Mouse (Mus musculus) G1E (cell line): ENCODE results near the gene Stk4. TPM values are rescaled to one million over a fixed set of nuclear protein-coding genes. Genes with fewer than 3 reads are reported as not detected.

Source experiments
- ATAC-seq: 2 replicates; pipeline ENCODE4 v1.8.0; 2016; ENCODE audit warnings: mild to moderate bottlenecking; ENCODE audit not compliant: insufficient number of reproducible peaks, poor library complexity, low FRiP score, severe bottlenecking; ENCODE audit errors: extremely low read depth
- DNase-seq: peaks from one replicate; pipeline ENCODE4 v3.0.0; 2012; ENCODE audit warnings: low spot score
- H3K27me3 ChIP-seq: 2 replicates; pipeline ENCODE4 v1.6.1; 2012; ENCODE audit warnings: mild to moderate bottlenecking, low read length, inconsistent platforms; ENCODE audit not compliant: insufficient read depth
- H3K36me3 ChIP-seq: replicated peaks from 2 replicates; pipeline ENCODE3; 2012; ENCODE audit warnings: mild to moderate bottlenecking, inconsistent platforms
- H3K4me1 ChIP-seq: 2 replicates; pipeline ENCODE4 v1.6.1; 2012; ENCODE audit warnings: low read depth, low read length, inconsistent platforms, mixed read lengths; ENCODE audit not compliant: insufficient read depth
- H3K4me3 ChIP-seq: 2 replicates; pipeline ENCODE4 v1.5.1; 2012; ENCODE audit warnings: low read depth, mild to moderate bottlenecking, inconsistent platforms, low read length, moderate library complexity, mixed read lengths
- H3K9me3 ChIP-seq: replicated peaks from 2 replicates; pipeline ENCODE4 v1.6.1; 2012; ENCODE audit warnings: inconsistent platforms
- CTCF ChIP-seq: IDR thresholded peaks from 2 replicates; pipeline ENCODE4 v1.5.1; 2012; ENCODE audit warnings: low read depth, low read length, inconsistent platforms, mixed read lengths
- GATA1 ChIP-seq: IDR thresholded peaks from 2 replicates; pipeline ENCODE4 v1.6.1; 2012; ENCODE audit warnings: borderline replicate concordance, low read length, inconsistent platforms, mixed read lengths
- GATA2 ChIP-seq: IDR thresholded peaks from 2 replicates; pipeline ENCODE4 v1.6.1; 2012; ENCODE audit warnings: low read depth, low read length, inconsistent platforms, borderline replicate concordance
- POLR2AphosphoS5 ChIP-seq: IDR thresholded peaks from 2 replicates; pipeline ENCODE4 v1.6.1; 2012; ENCODE audit warnings: low read depth, low read length, inconsistent platforms; ENCODE audit not compliant: insufficient replicate concordance
- TAL1 ChIP-seq: conservative IDR thresholded peaks from 2 replicates; pipeline ENCODE4 v1.6.1; 2012; ENCODE audit warnings: low read depth, low read length, inconsistent platforms, mixed read lengths
- polyA plus RNA-seq: library from polyadenylated mRNA; stranded (reverse); fragments of >175 nt; gene quantifications from 2 replicates; pipeline ENCODE4 v1.2.3, GENCODE M21; 2012
- total RNA-seq, 2 experiments: library from RNA; stranded (forward) in 1 of 2; stranded (reverse) in 1 of 2; fragments of 200-1000 nt in 1 of 2; fragments of >200 nt in 1 of 2; fragmentation: Nextera tagmentation in 1 of 2; gene quantifications; 2 replicates each; pipeline ENCODE4 v1.2.3; 2014 to 2017

Gene Stk4
- total and polyA plus RNA-seq, 3 experiments: 86.5 to 247 (median 214) TPM

DNA sequence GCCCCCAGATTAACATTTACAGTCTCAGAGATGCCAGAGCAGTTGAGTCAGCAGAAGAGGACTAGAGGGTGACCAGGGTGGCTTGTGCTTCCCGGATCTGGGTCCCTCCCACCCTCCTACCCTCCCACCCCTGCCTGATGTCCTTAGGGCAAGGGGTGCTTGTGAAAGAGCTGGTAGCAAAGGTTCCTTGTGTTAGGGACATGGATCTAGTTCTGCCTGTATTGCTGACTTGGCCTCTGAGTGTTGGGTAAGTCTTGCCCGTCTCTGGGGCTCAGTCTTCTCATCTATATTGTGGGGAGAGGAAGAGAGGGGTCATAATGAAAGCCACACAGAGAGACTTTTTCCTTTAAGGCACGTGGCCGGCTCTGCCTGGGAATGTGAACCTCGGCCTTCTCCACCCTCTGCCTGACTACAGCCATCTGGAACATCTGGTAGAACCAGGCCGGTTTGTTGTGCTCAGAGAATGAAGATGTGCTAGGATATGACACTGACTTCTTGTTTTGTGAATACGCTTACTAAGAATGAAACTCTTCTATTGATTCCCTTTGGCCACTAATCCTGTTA, 112.7 kb downstream of the Stk4 start, which contains the start of gene Wfdc5:
Gene Wfdc5, minus strand, starts transcription at position 51 of the 564 bp plus-strand sequence.
- Histone ChIP-seq H3K36me3 (no peaks in the 10 kb centered on the region), H3K27me3 (peaks cover 22% of the 10 kb centered on the region), H3K4me3 (no peak within 1 kb of the TSS), H3K4me1 (no peaks in the 10 kb centered on the region), H3K9me3 (no peaks in the 10 kb centered on the region)
- no peak for TF ChIP-seq POLR2AphosphoS5
- no peak for TF ChIP-seq GATA2
- TF ChIP-seq TAL1: no peak
- TF ChIP-seq CTCF: no peak
- no peak for TF ChIP-seq GATA1
- ATAC-seq (no peak), DNase-seq (no peak)

DNA sequence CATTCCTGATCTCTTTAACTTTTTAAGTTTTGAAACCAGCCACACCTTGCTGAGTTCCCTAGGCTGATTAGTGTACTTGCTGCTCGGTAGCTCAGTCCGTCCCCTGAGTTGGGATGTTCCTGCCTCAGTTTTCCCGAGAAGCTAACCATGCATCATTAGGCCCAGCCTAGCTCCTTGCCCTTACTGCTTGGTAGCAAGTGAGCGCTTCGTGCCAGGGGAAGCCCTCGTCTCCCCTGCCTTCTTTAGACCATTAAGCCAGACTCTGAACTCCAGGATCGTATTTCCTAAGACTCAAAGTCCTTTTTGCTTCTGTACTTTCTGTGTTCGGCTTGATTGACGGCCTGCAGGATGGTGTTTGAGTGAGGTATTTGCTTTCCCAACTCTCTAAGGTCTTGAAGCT, 113.2 kb downstream of the Stk4 start:
- no peak for TF ChIP-seq CTCF
- no peak for TF ChIP-seq GATA2
- TF ChIP-seq GATA1: no peak
- TF ChIP-seq POLR2AphosphoS5: no peak
- no peak for TF ChIP-seq TAL1
- H3K4me3 ChIP-seq: no peak overlapping the region
- DNase-seq: no peak
- H3K4me1 ChIP-seq: no peaks in the 10 kb centered on the region
- peaks cover 22% of the 10 kb centered on the region for H3K27me3 ChIP-seq
- no peaks in the 10 kb centered on the region for H3K36me3 ChIP-seq
- no peaks in the 10 kb centered on the region for H3K9me3 ChIP-seq
- ATAC-seq: no peak

DNA sequence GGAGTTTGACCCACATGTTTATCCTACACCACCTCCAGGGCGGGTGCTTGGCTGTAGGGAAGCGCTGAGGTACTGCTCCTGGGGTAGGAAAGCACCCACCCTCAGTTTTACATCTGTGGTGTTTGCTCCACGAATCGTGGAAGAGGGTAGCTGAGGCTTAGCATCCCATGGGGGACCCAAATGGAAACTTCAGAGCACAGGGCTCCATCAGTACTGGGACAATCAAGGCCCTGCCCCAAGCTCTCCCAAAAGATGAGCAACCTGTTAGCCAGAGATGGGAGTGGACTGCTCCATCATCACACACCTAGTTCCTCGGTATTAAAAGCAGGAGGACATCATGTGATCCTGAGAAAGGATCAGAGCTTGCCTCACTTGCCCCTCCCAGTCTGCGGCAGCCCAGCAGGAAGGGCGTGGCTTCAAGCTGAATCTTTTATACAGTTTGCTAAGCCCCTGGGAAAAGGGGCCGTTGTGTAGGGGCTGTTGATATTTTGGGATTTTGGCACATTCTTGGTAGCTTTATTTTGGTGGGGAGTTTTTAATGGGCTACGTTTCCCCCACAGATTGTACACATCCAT, 114.1 kb downstream of the Stk4 start:
- ATAC-seq: no peak
- Histone ChIP-seq H3K36me3 (no peaks in the 10 kb centered on the region), H3K27me3 (peaks cover 17% of the 10 kb centered on the region), H3K4me1 (no peaks in the 10 kb centered on the region), H3K4me3 (no peak overlapping the region), H3K9me3 (no peaks in the 10 kb centered on the region)
- TF ChIP-seq TAL1: no peak
- TF ChIP-seq GATA1: no peak
- no peak for DNase-seq

- Histone ChIP-seq H3K4me3 (no peak overlapping the region), H3K27me3 (peaks cover 6% of the 10 kb centered on the region; the same call in 1 of the 2 replicates), H3K36me3 (no peaks in the 10 kb centered on the region), H3K4me1 (no peaks in the 10 kb centered on the region), H3K9me3 (no peaks in the 10 kb centered on the region)
- ATAC-seq (no peak), DNase-seq (no peak)
- TF ChIP-seq TAL1 (no peak), GATA2 (no peak), POLR2AphosphoS5 (no peak), GATA1 (no peak), CTCF (no peak)
These were observed 118.6 kb downstream of the Stk4 start for GRCm38 (mm10) chr2:164188722-164189121.

- TF ChIP-seq POLR2AphosphoS5: no peak
- no peak for TF ChIP-seq GATA1
- TF ChIP-seq GATA2: no peak
- no peak for TF ChIP-seq TAL1
- TF ChIP-seq CTCF: no peak
- Histone ChIP-seq H3K27me3 (peaks cover 3% of the 10 kb centered on the region; the same call in 1 of the 2 replicates), H3K9me3 (no peaks in the 10 kb centered on the region), H3K36me3 (no peaks in the 10 kb centered on the region), H3K4me3 (no peak within 1 kb of the TSS), H3K4me1 (no peaks in the 10 kb centered on the region)
- DNase-seq: no peak
- ATAC-seq: no peak
These were observed 120.5 kb downstream of the Stk4 start, which contains the start of gene Wfdc12 for GRCm38 (mm10) chr2:164190576-164190975. Wfdc12 (minus strand) TSS chr2:164190608.

DNA sequence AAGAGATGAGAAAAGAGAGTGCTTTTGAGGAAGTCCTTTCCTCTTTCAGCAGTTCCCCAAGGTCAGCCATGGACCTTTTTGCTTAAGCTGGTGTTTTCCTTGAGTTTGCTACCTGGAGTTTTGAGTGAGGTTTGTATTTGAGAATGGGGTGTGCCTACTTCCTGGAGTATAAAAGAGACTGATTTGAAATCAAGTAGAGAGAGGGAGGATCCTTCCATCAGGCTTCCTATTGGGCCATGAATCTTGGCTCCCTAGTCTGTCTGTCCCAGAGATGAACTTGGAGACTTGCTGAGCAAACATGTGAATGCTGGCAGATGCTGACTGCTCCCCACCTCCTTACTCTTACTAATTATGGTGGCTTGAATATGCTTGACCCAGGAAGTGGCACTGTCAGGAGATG, 122.2 kb downstream of the Stk4 start:
- DNase-seq (no peak), ATAC-seq (no peak)
- Histone ChIP-seq H3K9me3 (no peaks in the 10 kb centered on the region), H3K4me1 (peaks cover 4% of the 10 kb centered on the region), H3K4me3 (no peak overlapping the region), H3K36me3 (no peaks in the 10 kb centered on the region), H3K27me3 (peaks cover 3% of the 10 kb centered on the region; the same call in 1 of the 2 replicates)
- TF ChIP-seq POLR2AphosphoS5: no peak
- no peak for TF ChIP-seq TAL1
- no peak for TF ChIP-seq CTCF
- TF ChIP-seq GATA1: no peak
- TF ChIP-seq GATA2: no peak
